Comparison of ENCODE assay signal across 14 mouse cellular contexts in genomic region chr13:69392917-69393827, GRCm38 (mm10).
"Had no signal": no experiment of that assay in that cellular context is flagged by ENCODE, and none has a peak within 500 bp of the region (broad histone marks: within the 10 kb centered on the region; RNA-seq: fewer than 3 reads in every experiment).

No protein-coding gene starts in this region.

- H3K9ac ChIP-seq: limb, embryonic 15.5 days; liver, embryonic 12.5 days; lung, embryonic 14.5 days; midbrain, embryonic 12.5 days; neural tube, embryonic 13.5 days had no signal

- H3K4me2 ChIP-seq: limb, embryonic 15.5 days; liver, embryonic 12.5 days; lung, embryonic 14.5 days; midbrain, embryonic 12.5 days; neural tube, embryonic 13.5 days had no signal

- H3K4me1 ChIP-seq: limb, embryonic 15.5 days; liver, embryonic 12.5 days; midbrain, embryonic 12.5 days; neural tube, embryonic 13.5 days had no signal

- H3K36me3 ChIP-seq: limb, embryonic 15.5 days; liver, embryonic 12.5 days; midbrain, embryonic 12.5 days; neural tube, embryonic 13.5 days had no signal

- DNase-seq: kidney, postnatal 14 days; layer of hippocampus, adult 9-11 months; layer of hippocampus, postnatal 36 days; lung, embryonic 14.5 days; lung, postnatal 10 days; lung, postnatal 4 days; right cerebral cortex, adult 18-20 months; right cerebral cortex, postnatal 25 days; thymus, postnatal 4 days had no signal

- ATAC-seq: liver, embryonic 12.5 days; midbrain, embryonic 16.5 days had no signal

- H3K9me3 ChIP-seq: limb, embryonic 15.5 days; liver, embryonic 12.5 days; midbrain, embryonic 12.5 days; neural tube, embryonic 13.5 days had no signal

- H3K27ac ChIP-seq: limb, embryonic 15.5 days; liver, embryonic 12.5 days; midbrain, embryonic 12.5 days; neural tube, embryonic 13.5 days had no signal

- H3K27me3 ChIP-seq: limb, embryonic 15.5 days; liver, embryonic 12.5 days; midbrain, embryonic 12.5 days; neural tube, embryonic 13.5 days had no signal

- H3K4me3 ChIP-seq: limb, embryonic 15.5 days; liver, embryonic 12.5 days; midbrain, embryonic 12.5 days; neural tube, embryonic 13.5 days had no signal
